Mouse (Mus musculus) midbrain, embryonic 11.5 days (tissue): Measurements from ENCODE around the gene Myh6. TPM values are rescaled to one million over a fixed set of nuclear protein-coding genes. Genes with fewer than 3 reads are reported as not detected.
"Not testable (repeated sequence)": the region's sequence is repeated elsewhere in the genome, so short reads cannot be mapped to it uniquely, and the experiment has no call there.

Source experiments
- ATAC-seq: fragments of 200-750 bp; cut with Nextera tagmentation; 2 replicates; pipeline ENCODE4 v1.8.0; 2017; ENCODE audit warnings: moderate TSS enrichment, moderate library complexity; ENCODE audit not compliant: low FRiP score
- DNase-seq: peaks from one replicate; pipeline ENCODE4 v3.0.0; 2015; ENCODE audit warnings: low spot score; ENCODE audit errors: missing footprints
- H3K27ac ChIP-seq: fragments of 300-500 bp; sonication (generic); 2 replicates; pipeline ENCODE4 v1.5.1; 2014; ENCODE audit warnings: low read depth, low read length
- H3K27me3 ChIP-seq: fragments of 300-500 bp; sonication (generic); 2 replicates; pipeline ENCODE4 v1.6.1; 2014; ENCODE audit warnings: mild to moderate bottlenecking, low read length, moderate library complexity, mixed read lengths; ENCODE audit not compliant: control insufficient read depth, insufficient read depth
- H3K36me3 ChIP-seq: fragments of 300-500 bp; sonication (generic); 2 replicates; pipeline ENCODE4 v1.6.1; 2014; ENCODE audit warnings: mild to moderate bottlenecking, low read length, moderate library complexity, mixed read lengths; ENCODE audit not compliant: control insufficient read depth, insufficient read depth
- H3K4me1 ChIP-seq: fragments of 300-500 bp; sonication (generic); 2 replicates; pipeline ENCODE4 v1.6.1; 2014; ENCODE audit warnings: low read length; ENCODE audit not compliant: control insufficient read depth, insufficient read depth
- H3K4me2 ChIP-seq: fragments of 300-500 bp; sonication (generic); 2 replicates; pipeline ENCODE4 v1.6.1; 2014; ENCODE audit warnings: mild to moderate bottlenecking, moderate library complexity
- H3K4me3 ChIP-seq: fragments of 300-500 bp; sonication (generic); 2 replicates; pipeline ENCODE4 v1.5.1; 2014; ENCODE audit warnings: low read depth, low read length
- H3K9ac ChIP-seq: fragments of 300-500 bp; sonication (generic); 2 replicates; pipeline ENCODE4 v1.6.1; 2014; ENCODE audit warnings: low read length
- H3K9me3 ChIP-seq: fragments of 300-500 bp; sonication (generic); 2 replicates; pipeline ENCODE4 v1.6.1; 2016; ENCODE audit warnings: low read length; ENCODE audit not compliant: control insufficient read depth
- WGBS: fragments of 180-500 bp; shearing (Covaris S2); extraction: QIAGEN DNeasy Blood & Tissue Kit; methylation state at CpG from one replicate; pipeline ENCODE4 v1.1.7; 2014; 5-methylcytosine and 5-hydroxymethylcytosine counted together
- polyA plus RNA-seq: library from polyadenylated mRNA; unstranded; fragments of >200 nt; fragmentation: Nextera tagmentation; extraction: Ambion mirVana; gene quantifications from 2 replicates; pipeline ENCODE4 v1.2.1, GENCODE M21; 2014

Gene Myh6
- polyA plus RNA-seq, 1 experiment from 2014 or later: 0.51 TPM

GRCm38 (mm10) chr14:55005967-55006366 lies 39.2 kb upstream of the Myh6 start:
- Histone ChIP-seq H3K4me2 (no peak overlapping the region), H3K27ac (no peak overlapping the region), H3K9ac (no peak overlapping the region), H3K9me3 (no peaks in the 10 kb centered on the region), H3K36me3 (no peaks in the 10 kb centered on the region), H3K4me3 (no peak overlapping the region), H3K4me1 (0 out of 2 replicates have a peak, but pooled peaks cover 8% of the 10 kb centered on the region), H3K27me3 (no peaks in the 10 kb centered on the region)
- peak; percentile 21 for DNase-seq
- ATAC-seq: no peak
- WGBS: 91% methylated on average over 8 of the region's 8 CpGs

- DNase-seq (peak; percentile 37), ATAC-seq (no peak)
- 0 out of 2 replicates have a peak, but pooled peaks cover 8% of the 10 kb centered on the region for H3K4me1 ChIP-seq
- H3K36me3 ChIP-seq: no peaks in the 10 kb centered on the region
- no peak overlapping the region for H3K4me3 ChIP-seq
- no peaks in the 10 kb centered on the region for H3K27me3 ChIP-seq
- H3K4me2 ChIP-seq: no peak overlapping the region
- no peaks in the 10 kb centered on the region for H3K9me3 ChIP-seq
- no peak overlapping the region for H3K9ac ChIP-seq
- WGBS: 75% methylated on average over 2 of the region's 2 CpGs
- no peak overlapping the region for H3K27ac ChIP-seq
These were observed 38.8 kb upstream of the Myh6 start for GRCm38 (mm10) chr14:55005506-55005905.

- H3K27ac ChIP-seq: no peak overlapping the region
- WGBS: 70% methylated on average over 18 of the region's 18 CpGs
- H3K9ac ChIP-seq: no peak overlapping the region
- H3K36me3 ChIP-seq: no peaks in the 10 kb centered on the region
- DNase-seq: peak; percentile 51
- no peak overlapping the region for H3K4me3 ChIP-seq
- H3K9me3 ChIP-seq: no peaks in the 10 kb centered on the region
- no peak for ATAC-seq
- no peaks in the 10 kb centered on the region for H3K27me3 ChIP-seq
- 0 out of 2 replicates have a peak, but pooled peaks cover 8% of the 10 kb centered on the region for H3K4me1 ChIP-seq
- no peak overlapping the region for H3K4me2 ChIP-seq
These were observed 37.4 kb upstream of the Myh6 start for GRCm38 (mm10) chr14:55003878-55004855.

GRCm38 (mm10) chr14:55002687-55003120 lies 36.0 kb upstream of the Myh6 start:
- Histone ChIP-seq H3K4me1 (0 out of 2 replicates have a peak, but pooled peaks cover 8% of the 10 kb centered on the region), H3K27ac (no peak overlapping the region), H3K27me3 (no peaks in the 10 kb centered on the region), H3K9me3 (no peaks in the 10 kb centered on the region), H3K4me3 (no peak overlapping the region), H3K4me2 (no peak overlapping the region), H3K9ac (no peak overlapping the region), H3K36me3 (no peaks in the 10 kb centered on the region)
- no peak for ATAC-seq
- WGBS: 71% methylated on average over 7 of the region's 7 CpGs
- peak; percentile 75 for DNase-seq

GRCm38 (mm10) chr14:55001938-55002686 lies 35.4 kb upstream of the Myh6 start:
- Histone ChIP-seq H3K27me3 (no peaks in the 10 kb centered on the region), H3K4me2 (no peak overlapping the region), H3K9me3 (no peaks in the 10 kb centered on the region), H3K9ac (no peak overlapping the region), H3K4me3 (no peak overlapping the region), H3K36me3 (no peaks in the 10 kb centered on the region), H3K27ac (no peak overlapping the region), H3K4me1 (peaks cover 9% of the 10 kb centered on the region)
- DNase-seq: peak; percentile 73
- 53% methylated on average over 12 of the region's 12 CpGs for WGBS
- ATAC-seq: no peak

GRCm38 (mm10) chr14:55001446-55001845 lies 34.7 kb upstream of the Myh6 start:
- peaks cover 16% of the 10 kb centered on the region for H3K4me1 ChIP-seq
- no peaks in the 10 kb centered on the region for H3K9me3 ChIP-seq
- DNase-seq: peak; percentile 60
- WGBS: 88% methylated on average over 2 of the region's 2 CpGs
- no peak overlapping the region for H3K9ac ChIP-seq
- H3K27ac ChIP-seq: no peak overlapping the region
- H3K4me2 ChIP-seq: no peak overlapping the region
- no peak overlapping the region for H3K4me3 ChIP-seq
- H3K36me3 ChIP-seq: no peaks in the 10 kb centered on the region
- no peaks in the 10 kb centered on the region for H3K27me3 ChIP-seq
- no peak for ATAC-seq

GRCm38 (mm10) chr14:55000814-55001213 lies 34.1 kb upstream of the Myh6 start:
- Histone ChIP-seq H3K9ac (no peak overlapping the region), H3K36me3 (no peaks in the 10 kb centered on the region), H3K4me3 (no peak overlapping the region), H3K27ac (no peak overlapping the region), H3K4me1 (peaks cover 21% of the 10 kb centered on the region), H3K27me3 (no peaks in the 10 kb centered on the region), H3K9me3 (no peaks in the 10 kb centered on the region), H3K4me2 (no peak overlapping the region)
- DNase-seq (no peak), ATAC-seq (no peak)
- 88% methylated on average over 6 of the region's 6 CpGs for WGBS

GRCm38 (mm10) chr14:54999868-55000267 lies 33.1 kb upstream of the Myh6 start:
- not testable (repeated sequence) for H3K9me3 ChIP-seq, H3K27me3 ChIP-seq, H3K9ac ChIP-seq, H3K36me3 ChIP-seq, H3K4me2 ChIP-seq, ATAC-seq, H3K4me3 ChIP-seq, H3K27ac ChIP-seq
- DNase-seq: peak; percentile 64
- WGBS: 87% methylated on average over 5 of the region's 5 CpGs
- peaks cover 31% of the 10 kb centered on the region for H3K4me1 ChIP-seq

- no peaks in the 10 kb centered on the region for H3K27me3 ChIP-seq
- no peak overlapping the region for H3K9ac ChIP-seq
These were observed 32.0 kb upstream of the Myh6 start for GRCm38 (mm10) chr14:54998680-54999079.

More at GRCm38 (mm10) chr14:54998680-54999079, 32.0 kb upstream of the Myh6 start:
- ATAC-seq: no peak
- peak; percentile 70 for DNase-seq
- Histone ChIP-seq H3K4me2 (no peak overlapping the region), H3K36me3 (no peaks in the 10 kb centered on the region), H3K27ac (no peak overlapping the region), H3K4me1 (peaks cover 32% of the 10 kb centered on the region), H3K4me3 (no peak overlapping the region), H3K9me3 (no peaks in the 10 kb centered on the region)
